Mouse (Mus musculus): Measurements from ENCODE around the gene Ttc41.

Gene Ttc41

GRCm38 (mm10) chr10:86783561-86783960 lies 78.0 kb downstream of the Ttc41 start:
- no peak for DNase-seq (ENCODE audit: low spot score in 2 of 2)

DNA sequence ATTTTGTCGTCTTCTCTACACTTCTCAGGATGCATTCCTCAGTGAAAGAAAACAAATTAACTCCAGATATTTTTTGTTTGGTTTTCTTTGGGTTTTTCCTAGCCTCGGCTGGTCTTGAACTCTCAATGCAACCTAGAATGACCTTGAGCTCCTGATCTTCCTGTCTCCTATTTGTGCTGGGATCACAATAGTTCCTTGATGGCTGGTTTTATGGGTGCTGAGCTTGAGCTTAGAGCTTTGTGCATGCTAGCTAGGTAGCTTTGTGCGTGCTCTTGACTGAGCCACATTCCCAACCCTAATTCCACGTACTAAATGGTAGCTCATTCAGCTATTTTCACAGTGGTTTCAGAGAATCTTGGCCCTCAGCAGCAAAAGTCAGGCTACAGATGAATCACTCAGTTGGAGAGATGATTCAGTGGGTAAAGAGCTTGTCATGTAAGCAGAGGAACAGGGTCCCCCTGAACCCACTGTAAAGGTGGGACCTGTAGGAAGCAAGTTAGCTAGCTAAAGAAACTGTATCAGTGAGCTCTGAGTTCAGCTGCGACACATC lies 78.6 kb downstream of the Ttc41 start:
- DNase-seq (ENCODE audit: low spot score in 2 of 2): no peak

GRCm38 (mm10) chr10:86785396-86785795 lies 79.8 kb downstream of the Ttc41 start:
- DNase-seq (ENCODE audit: low spot score in 2 of 2): no peak

- DNase-seq (ENCODE audit: low spot score in 2 of 2): no peak
Observed at GRCm38 (mm10) chr10:86786083-86786482, 80.5 kb downstream of the Ttc41 start.

GRCm38 (mm10) chr10:86788193-86788592 lies 82.6 kb downstream of the Ttc41 start:
- no peak for DNase-seq (ENCODE audit: low spot score in 2 of 2)

GRCm38 (mm10) chr10:86789146-86789672 lies 83.6 kb downstream of the Ttc41 start:
- DNase-seq (ENCODE audit: low spot score in 2 of 2): no peak

DNA sequence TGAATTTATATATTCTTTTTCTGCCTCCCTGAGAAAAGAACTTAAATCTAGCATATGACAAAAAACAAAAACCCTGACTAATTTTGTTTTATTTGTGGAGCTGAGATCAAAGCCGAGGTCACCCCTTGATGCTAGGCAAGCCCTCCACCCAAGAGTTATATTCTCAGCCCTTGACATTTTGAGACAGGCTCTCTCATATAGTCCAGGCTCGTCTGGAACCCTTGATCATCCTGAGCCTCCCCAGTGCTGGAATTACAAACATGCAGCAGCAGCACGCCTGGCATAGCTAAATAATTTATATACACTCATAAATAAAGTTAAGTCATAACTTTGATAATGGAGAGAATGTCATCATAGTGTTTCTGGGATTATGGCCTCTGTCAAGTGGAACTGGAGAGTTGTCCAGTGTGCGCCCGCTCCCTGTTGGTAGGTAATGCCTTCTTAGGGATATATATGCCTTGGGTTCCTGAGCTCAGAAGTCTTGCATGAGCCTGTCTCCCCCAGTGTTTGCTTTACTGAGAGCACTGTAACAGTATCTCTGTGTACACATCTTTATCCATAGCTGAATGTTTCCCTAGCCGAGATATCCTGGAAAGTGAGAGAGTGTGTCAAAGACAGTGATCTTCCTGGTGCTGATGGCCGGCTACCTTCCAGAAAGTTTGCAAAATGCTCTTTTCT lies 86.0 kb downstream of the Ttc41 start:
- no peak for DNase-seq (ENCODE audit: low spot score in 2 of 2)

- peak in 1 of 2 experiments; percentile 14 for DNase-seq (ENCODE audit: low spot score in 2 of 2)
Observed at GRCm38 (mm10) chr10:86793509-86793951, 87.9 kb downstream of the Ttc41 start.

- no peak for DNase-seq (ENCODE audit: low spot score in 2 of 2)
Observed at GRCm38 (mm10) chr10:86794196-86794595, 88.6 kb downstream of the Ttc41 start.

GRCm38 (mm10) chr10:86794794-86795535 lies 89.4 kb downstream of the Ttc41 start:
- no peak for DNase-seq (ENCODE audit: low spot score in 2 of 2)

- no peak for DNase-seq (ENCODE audit: low spot score in 2 of 2)
Observed at GRCm38 (mm10) chr10:86796073-86796741, 90.6 kb downstream of the Ttc41 start.

DNA sequence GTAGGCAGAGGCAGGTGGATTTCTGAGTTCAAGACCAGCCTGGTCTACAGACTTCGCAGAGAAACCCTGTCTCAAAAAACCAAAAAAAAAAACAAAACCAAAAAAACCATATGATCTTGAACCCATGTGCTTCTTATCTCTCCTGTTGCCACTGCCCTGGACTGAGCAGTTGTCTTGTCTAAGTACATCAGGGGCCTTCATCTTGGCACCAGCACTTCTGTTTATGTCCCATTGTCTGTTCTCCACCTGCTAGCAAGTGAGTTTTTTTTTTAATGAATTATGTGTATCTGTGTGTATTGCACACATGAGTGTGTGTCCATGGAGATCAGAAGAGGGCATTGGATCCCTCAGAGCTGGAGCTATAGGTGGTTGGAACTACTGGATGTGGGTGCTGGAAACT lies 101.8 kb downstream of the Ttc41 start:
- DNase-seq (ENCODE audit: low spot score in 2 of 2): no peak

DNA sequence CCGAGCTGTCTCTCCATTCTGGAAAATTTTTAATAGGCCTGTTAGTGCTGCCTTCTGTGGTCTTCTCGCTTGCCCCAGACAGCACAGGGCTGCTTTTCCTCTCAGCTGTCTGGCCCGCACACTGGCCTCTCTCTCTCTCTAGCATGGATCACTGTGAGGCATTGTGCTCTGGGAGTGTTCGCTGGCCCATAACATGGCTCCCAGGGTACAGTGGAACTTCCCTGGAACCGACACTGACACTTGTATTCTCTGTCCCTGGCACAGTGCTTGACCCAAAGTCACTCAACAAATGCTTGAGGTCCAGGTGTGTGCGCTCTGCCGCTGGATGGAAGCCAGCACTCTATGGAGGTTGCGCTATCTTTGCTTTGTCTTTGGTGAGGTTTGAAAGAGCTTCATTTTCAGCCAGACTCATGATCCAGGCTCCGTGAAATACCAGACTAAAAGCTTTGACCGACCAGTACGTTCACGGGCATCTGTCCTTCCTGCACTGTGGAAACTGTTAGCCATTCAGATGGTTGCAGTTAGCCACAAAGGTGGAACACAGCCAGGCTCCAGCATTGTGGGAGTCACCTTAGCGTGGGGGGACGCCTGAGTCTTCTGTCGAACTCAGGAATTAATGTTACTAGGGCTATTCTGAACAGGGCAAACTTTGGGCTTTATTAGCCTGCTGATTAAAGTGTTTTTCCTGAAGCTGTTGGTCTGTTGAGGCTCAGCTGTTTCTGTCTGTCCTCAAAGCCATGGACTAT lies 102.6 kb downstream of the Ttc41 start:
- no peak for DNase-seq (ENCODE audit: low spot score in 2 of 2)

DNA sequence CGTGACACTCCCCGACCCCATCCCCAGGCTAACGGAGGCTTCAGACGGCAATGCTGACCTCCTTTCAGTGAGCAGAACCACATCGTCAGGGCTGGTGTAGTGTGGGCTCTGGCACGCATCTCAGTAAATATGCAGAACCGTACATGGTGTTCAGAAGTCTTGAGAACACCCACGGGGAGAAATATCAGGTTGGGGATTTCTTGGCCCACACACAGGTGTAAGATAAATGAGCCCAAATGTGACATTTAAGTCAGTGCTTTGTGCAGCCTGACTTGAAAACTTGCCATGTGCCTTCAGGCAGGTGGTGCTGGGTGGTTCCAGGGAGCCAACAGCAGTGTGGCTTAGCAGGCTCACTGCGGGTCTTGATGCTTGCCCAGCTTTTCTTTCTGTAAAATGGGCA lies 104.4 kb downstream of the Ttc41 start:
- DNase-seq (ENCODE audit: low spot score in 2 of 2): no peak

DNA sequence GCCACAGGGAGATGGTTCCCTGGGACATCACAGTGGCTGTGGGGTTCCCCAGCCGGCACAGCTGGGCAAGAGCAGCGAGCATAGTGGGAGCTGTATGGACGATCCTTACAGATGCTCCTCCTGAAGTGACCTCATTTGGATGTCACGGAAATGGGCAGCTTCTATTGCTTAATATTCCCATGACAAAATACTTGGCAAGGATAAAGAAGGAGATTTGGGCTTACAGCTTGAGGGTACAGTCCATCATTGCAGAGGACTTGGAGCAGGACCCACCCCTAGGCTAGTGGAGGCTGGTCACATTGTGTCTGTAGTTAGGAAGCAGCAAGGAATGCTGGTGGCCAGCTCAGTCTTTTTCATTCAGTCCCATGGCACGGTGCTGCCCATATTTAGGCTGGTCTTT lies 105.0 kb downstream of the Ttc41 start:
- DNase-seq (ENCODE audit: low spot score in 2 of 2): no peak

GRCm38 (mm10) chr10:86814292-86815131 lies 108.9 kb downstream of the Ttc41 start:
- no peak for DNase-seq (ENCODE audit: low spot score in 2 of 2)

GRCm38 (mm10) chr10:86815133-86815532 lies 109.5 kb downstream of the Ttc41 start:
- DNase-seq (ENCODE audit: low spot score in 2 of 2): no peak

GRCm38 (mm10) chr10:86819649-86820165 lies 114.1 kb downstream of the Ttc41 start:
- no peak for DNase-seq (ENCODE audit: low spot score in 2 of 2)

DNA sequence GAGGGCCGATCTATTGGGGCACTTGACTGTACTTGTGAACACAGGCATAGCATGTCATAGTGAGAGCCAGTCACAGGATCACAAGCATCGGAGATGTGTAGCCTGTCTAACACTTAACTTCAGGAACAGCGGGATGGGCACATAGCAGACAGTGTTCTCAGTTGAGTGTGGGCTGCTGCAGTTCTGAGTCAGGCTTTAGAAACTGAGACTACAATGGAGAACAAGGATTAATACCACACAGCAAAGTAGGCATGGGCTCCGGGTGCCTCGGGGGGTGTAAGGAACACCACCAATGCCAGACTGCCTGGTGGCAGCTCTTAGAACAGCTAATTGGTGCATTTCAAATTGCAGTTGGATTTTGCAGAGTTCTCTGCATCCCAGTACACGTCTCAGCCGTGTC lies 115.4 kb downstream of the Ttc41 start:
- no peak for DNase-seq (ENCODE audit: low spot score in 2 of 2)

DNA sequence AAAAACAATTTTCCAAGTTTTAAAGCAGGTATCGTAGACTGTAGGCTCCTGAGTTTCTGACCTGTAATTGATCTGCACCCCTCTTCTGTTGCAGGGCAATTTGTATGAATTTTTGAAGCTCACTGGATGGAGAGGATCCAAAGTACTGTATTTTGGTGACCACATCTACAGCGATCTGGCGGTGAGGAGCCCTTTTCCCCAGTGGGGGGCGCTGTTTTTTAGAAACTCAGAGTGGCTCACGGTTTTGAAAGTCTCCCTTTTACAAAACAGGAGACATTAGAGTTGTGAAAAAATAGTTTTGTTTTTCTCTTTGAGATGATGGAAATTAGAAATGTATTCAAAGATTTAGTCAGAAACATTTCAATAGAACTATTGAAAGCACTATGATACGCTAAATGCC lies 118.5 kb downstream of the Ttc41 start:
- DNase-seq (ENCODE audit: low spot score in 2 of 2): no peak

Measured in urinary bladder, postnatal 36 days (tissue).